Mouse (Mus musculus): ENCODE data around the gene Celf2. TPM values are rescaled to one million over a fixed set of nuclear protein-coding genes. Genes with fewer than 3 reads are reported as not detected.
A peak's percentile ranks its signal among the peaks of the same experiment; 100 is the strongest.

The Celf2 gene
- polyA plus RNA-seq, 1 experiment: 68.7 TPM

DNA sequence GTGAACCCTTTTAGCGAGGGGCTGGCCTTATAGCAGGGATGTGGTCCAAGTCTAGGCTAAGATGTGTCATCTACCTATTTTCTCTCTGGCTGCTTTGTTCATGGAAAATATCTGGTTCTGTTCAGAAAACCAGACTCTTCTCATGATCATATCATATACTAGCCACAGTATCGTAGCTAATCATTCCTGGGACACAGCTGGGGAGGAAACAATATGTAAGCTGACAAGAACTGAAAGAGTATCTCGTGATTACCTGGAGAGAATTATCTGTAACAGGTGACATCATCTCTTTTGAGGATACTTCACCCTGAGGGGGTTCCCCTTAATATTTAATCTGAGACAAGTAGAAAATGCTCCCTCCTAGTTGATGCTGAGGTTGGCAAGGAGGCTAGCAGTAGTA lies 951.6 kb downstream of the Celf2 start:
- Histone ChIP-seq H3K27ac (ENCODE audit: insufficient read depth, low read length) (no peak overlapping the region), H3K4me1 (ENCODE audit: control insufficient read depth, insufficient read depth, low read length) (no peaks in the 10 kb centered on the region), H3K4me3 (replicated peaks; ENCODE audit: insufficient read depth, low read depth, low read length) (no peak overlapping the region), H3K27me3 (ENCODE audit: control insufficient read depth, insufficient read depth, low read length) (no peaks in the 10 kb centered on the region)
- DNase-seq: no peak
- 74% methylated on average over 3 of the region's 3 CpGs for WGBS
- TF ChIP-seq CTCF (IDR thresholded peaks at IDR 0.05; ENCODE audit: borderline replicate concordance, insufficient read depth, low read depth, low read length) (no peak), POLR2A (IDR thresholded peaks at IDR 0.05; ENCODE audit: borderline replicate concordance, insufficient read depth, low read length) (no peak)

DNA sequence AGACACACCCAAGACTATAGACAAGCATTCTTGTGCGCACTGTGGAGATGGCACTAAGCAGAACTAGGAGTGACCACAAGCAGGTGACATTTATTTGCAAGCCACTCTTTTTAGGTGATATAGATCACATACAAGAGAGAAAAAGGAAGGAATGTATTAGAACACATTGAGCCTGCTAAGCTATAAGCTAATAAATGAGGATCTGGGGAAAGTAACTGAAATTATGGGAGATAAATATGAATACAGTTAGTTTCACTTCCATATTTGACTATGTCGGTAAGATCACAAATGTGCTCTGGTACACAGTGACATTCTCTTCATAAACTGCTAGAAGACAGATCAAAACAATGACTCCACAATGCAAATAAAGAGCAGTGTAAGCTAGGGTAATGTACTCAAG lies 952.5 kb downstream of the Celf2 start:
- Histone ChIP-seq H3K27me3 (ENCODE audit: control insufficient read depth, insufficient read depth, low read length) (no peaks in the 10 kb centered on the region), H3K4me3 (replicated peaks; ENCODE audit: insufficient read depth, low read depth, low read length) (no peak overlapping the region), H3K27ac (ENCODE audit: insufficient read depth, low read length) (no peak overlapping the region), H3K4me1 (ENCODE audit: control insufficient read depth, insufficient read depth, low read length) (no peaks in the 10 kb centered on the region)
- DNase-seq: no peak
- TF ChIP-seq CTCF (IDR thresholded peaks at IDR 0.05; ENCODE audit: borderline replicate concordance, insufficient read depth, low read depth, low read length): no peak
- TF ChIP-seq POLR2A (IDR thresholded peaks at IDR 0.05; ENCODE audit: borderline replicate concordance, insufficient read depth, low read length): no peak
- 94% methylated on average over 2 of the region's 2 CpGs for WGBS

DNA sequence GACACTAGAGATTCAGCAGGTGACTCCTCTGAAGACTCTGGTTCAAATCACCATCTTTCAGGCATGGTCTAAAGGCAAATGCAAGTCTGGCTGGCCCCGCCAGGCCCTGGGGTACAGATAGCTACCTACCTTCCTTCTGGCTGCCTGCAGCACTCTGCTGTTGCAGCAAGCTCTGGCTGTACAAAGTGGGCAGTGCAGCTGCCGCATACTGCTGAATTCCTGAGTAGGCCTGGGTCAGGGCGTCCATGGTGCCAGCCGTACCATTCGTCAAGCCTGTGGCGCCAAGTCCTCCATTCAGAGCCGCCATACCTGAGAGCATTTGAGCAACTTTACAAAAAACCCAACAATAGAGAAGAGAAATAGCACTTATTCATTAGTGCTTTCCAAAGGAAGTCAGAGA lies 955.7 kb downstream of the Celf2 start:
- Histone ChIP-seq H3K27ac (ENCODE audit: insufficient read depth, low read length) (no peak overlapping the region), H3K27me3 (ENCODE audit: control insufficient read depth, insufficient read depth, low read length) (no peaks in the 10 kb centered on the region), H3K4me3 (replicated peaks; ENCODE audit: insufficient read depth, low read depth, low read length) (no peak overlapping the region), H3K4me1 (ENCODE audit: control insufficient read depth, insufficient read depth, low read length) (no peaks in the 10 kb centered on the region)
- WGBS: 93% methylated on average over 7 of the region's 7 CpGs
- TF ChIP-seq POLR2A (IDR thresholded peaks at IDR 0.05; ENCODE audit: borderline replicate concordance, insufficient read depth, low read length): no peak
- no peak for TF ChIP-seq CTCF (IDR thresholded peaks at IDR 0.05; ENCODE audit: borderline replicate concordance, insufficient read depth, low read depth, low read length)
- DNase-seq: no peak

DNA sequence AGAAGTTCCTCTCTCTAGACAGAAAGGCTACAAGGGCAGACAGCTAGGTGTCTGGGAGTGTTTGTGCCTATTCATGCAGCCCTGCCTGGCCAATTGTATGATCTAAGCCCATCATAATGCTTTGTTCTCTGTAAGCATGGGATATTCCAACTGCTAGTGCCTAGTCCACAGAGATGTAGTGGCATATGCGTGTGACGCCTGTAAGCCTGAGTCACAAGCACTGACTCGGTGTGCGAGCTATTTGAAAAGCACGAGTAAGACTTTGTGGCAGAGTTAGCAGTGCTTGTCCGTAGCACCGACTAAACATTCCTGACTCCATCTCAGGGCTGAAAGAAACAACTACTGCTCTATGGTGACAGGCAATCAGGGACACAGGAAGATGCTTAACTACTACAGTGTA lies 960.1 kb downstream of the Celf2 start:
- Histone ChIP-seq H3K4me1 (ENCODE audit: control insufficient read depth, insufficient read depth, low read length) (peaks cover 6% of the 10 kb centered on the region; the same call in 1 of the 2 replicates), H3K27ac (ENCODE audit: insufficient read depth, low read length) (no peak overlapping the region), H3K4me3 (replicated peaks; ENCODE audit: insufficient read depth, low read depth, low read length) (no peak overlapping the region), H3K27me3 (ENCODE audit: control insufficient read depth, insufficient read depth, low read length) (no peaks in the 10 kb centered on the region)
- no peak for DNase-seq
- TF ChIP-seq CTCF (IDR thresholded peaks at IDR 0.05; ENCODE audit: borderline replicate concordance, insufficient read depth, low read depth, low read length) (no peak), POLR2A (IDR thresholded peaks at IDR 0.05; ENCODE audit: borderline replicate concordance, insufficient read depth, low read length) (no peak)
- 89% methylated on average over 7 of the region's 7 CpGs for WGBS

DNA sequence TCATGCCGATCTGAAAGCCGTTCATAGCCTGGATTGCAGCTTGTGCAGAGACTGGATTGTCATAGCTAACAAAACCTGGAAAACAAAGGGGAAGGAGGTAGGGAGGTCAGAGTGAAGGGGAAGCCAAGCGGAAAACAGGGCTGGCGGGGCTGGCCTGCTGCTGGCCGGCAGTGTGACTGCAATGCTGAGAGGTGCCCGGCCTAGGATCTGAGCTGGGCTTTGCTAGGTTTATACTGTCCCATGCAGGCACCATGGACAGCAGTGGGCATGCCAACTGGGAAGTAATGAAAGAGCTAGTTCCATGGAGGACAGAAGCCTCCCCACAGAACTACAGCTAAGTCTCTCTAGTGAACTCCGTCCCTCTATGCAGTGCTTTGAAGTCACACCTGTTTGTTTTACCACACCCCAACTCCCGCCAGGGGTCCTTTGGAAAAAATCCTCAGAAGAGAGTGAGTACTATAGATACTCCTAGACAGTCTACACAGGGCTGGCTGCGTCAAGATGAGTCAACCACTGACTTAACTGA lies 962.2 kb downstream of the Celf2 start:
- H3K4me1 ChIP-seq (ENCODE audit: control insufficient read depth, insufficient read depth, low read length): peaks cover 6% of the 10 kb centered on the region
- H3K27me3 ChIP-seq (ENCODE audit: control insufficient read depth, insufficient read depth, low read length): no peaks in the 10 kb centered on the region
- TF ChIP-seq CTCF (IDR thresholded peaks at IDR 0.05; ENCODE audit: borderline replicate concordance, insufficient read depth, low read depth, low read length): no peak
- TF ChIP-seq POLR2A (IDR thresholded peaks at IDR 0.05; ENCODE audit: borderline replicate concordance, insufficient read depth, low read length): no peak
- no peak overlapping the region for H3K27ac ChIP-seq (ENCODE audit: insufficient read depth, low read length)
- 30% methylated on average over 9 of the region's 9 CpGs for WGBS
- peak; percentile 37 to 41 for DNase-seq
- no peak overlapping the region for H3K4me3 ChIP-seq (replicated peaks; ENCODE audit: insufficient read depth, low read depth, low read length)

DNA sequence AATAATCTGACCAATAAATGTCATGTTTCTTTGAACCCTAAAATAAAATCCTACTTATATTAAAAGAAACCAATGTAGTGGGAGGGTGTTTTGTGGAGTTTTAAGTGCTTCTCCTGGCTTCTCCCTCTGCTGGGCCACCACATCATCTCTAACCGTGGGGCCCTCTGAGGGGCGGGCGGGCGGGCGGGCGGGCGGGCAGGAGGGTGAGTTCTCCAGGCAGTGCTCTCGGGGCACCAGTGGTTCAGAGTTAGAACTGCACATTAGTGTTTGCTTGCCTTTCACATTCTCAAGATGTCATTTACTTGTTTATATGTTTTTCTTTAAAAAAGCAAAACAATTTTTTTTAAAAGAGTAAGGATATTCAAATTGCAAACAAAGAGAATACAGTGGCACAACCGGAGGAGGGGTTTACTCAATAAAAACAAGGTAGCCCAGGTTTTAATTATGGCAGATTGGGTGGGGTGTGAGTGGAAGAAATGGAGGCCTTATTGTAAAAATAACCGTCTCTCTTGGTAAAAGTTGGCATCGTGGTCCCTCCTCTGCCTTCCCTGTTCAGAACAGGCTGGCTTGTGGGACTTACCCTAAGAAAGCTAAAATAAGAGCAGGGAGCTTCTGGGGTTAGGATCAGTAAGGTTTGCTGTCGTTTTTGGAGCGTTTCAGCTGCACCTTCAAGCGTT lies 962.8 kb downstream of the Celf2 start:
- Histone ChIP-seq H3K4me3 (replicated peaks; ENCODE audit: insufficient read depth, low read depth, low read length) (no peak overlapping the region), H3K27ac (ENCODE audit: insufficient read depth, low read length) (no peak overlapping the region), H3K27me3 (ENCODE audit: control insufficient read depth, insufficient read depth, low read length) (no peaks in the 10 kb centered on the region), H3K4me1 (ENCODE audit: control insufficient read depth, insufficient read depth, low read length) (peaks cover 6% of the 10 kb centered on the region)
- DNase-seq: no peak
- no peak for TF ChIP-seq CTCF (IDR thresholded peaks at IDR 0.05; ENCODE audit: borderline replicate concordance, insufficient read depth, low read depth, low read length)
- no peak for TF ChIP-seq POLR2A (IDR thresholded peaks at IDR 0.05; ENCODE audit: borderline replicate concordance, insufficient read depth, low read length)
- WGBS: 63% methylated on average over 14 of the region's 14 CpGs

DNA sequence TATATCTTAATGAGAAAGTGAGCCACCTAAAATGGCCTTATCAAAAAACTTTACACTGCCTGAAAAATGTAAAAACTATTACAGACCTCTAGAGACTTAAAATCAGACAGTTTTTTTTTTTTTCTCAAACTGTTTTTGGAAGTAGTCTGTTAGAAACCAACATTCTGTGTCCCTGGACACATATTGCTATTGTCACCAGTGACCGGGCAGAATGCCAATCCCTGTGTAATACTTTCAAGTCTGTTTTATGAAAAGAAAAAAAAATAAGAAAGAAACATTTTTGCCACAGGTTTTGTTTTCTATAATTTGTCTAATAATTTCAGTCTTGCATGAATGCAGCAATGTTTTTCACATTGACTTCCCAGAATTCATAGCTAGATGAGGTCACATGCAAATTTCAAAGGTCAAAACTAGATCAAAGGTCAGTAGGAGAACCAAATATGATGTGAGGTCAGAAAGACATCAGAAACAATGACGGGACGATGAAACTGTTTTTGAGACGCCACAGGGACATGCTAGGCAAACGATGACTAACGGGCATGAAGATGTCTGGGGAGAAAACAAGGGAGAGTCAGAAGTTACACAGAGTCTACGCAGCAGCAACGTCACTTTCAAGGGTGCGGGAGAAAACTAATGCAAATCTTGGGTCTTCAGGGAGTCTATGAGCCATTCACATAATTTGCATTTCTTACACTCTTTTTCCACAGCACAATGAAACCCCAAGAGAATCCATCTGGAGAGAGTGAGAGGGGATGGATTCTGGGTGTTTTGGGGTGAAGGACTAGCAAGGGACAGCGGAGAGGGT lies 964.0 kb downstream of the Celf2 start:
- Histone ChIP-seq H3K27me3 (ENCODE audit: control insufficient read depth, insufficient read depth, low read length) (no peaks in the 10 kb centered on the region), H3K4me3 (replicated peaks; ENCODE audit: insufficient read depth, low read depth, low read length) (no peak overlapping the region), H3K27ac (ENCODE audit: insufficient read depth, low read length) (no peak overlapping the region), H3K4me1 (ENCODE audit: control insufficient read depth, insufficient read depth, low read length) (peaks cover 6% of the 10 kb centered on the region)
- TF ChIP-seq POLR2A (IDR thresholded peaks at IDR 0.05; ENCODE audit: borderline replicate concordance, insufficient read depth, low read length) (no peak), CTCF (IDR thresholded peaks at IDR 0.05; ENCODE audit: borderline replicate concordance, insufficient read depth, low read depth, low read length) (no peak)
- 69% methylated on average over 10 of the region's 10 CpGs for WGBS
- DNase-seq: peak in 1 of 2 experiments; percentile 39

Data from cerebellum, adult 2 months (tissue).